Mouse (Mus musculus) heart, embryonic 15.5 days (tissue): ENCODE results near the gene Galp. TPM values are rescaled to one million over a fixed set of nuclear protein-coding genes. Genes with fewer than 3 reads are reported as not detected.
"Not testable (repeated sequence)": the region's sequence is repeated elsewhere in the genome, so short reads cannot be mapped to it uniquely, and the experiment has no call there.

Experiments used
- ATAC-seq: fragments of 200-750 bp; cut with Nextera tagmentation; replicated peaks from 2 replicates; pipeline ENCODE4 v1.8.0; 2017; ENCODE audit warnings: low read depth, moderate TSS enrichment; ENCODE audit not compliant: insufficient number of reproducible peaks, insufficient read depth, low FRiP score
- H3K27ac ChIP-seq: fragments of 300-500 bp; sonication (generic); 2 replicates; pipeline ENCODE4 v1.5.1; 2015; ENCODE audit warnings: mild to moderate bottlenecking, inconsistent platforms
- H3K27me3 ChIP-seq: fragments of 300-500 bp; sonication (generic); 2 replicates; pipeline ENCODE4 v1.6.1; 2015; ENCODE audit warnings: inconsistent platforms
- H3K36me3 ChIP-seq: fragments of 300-500 bp; sonication (generic); 2 replicates; pipeline ENCODE4 v1.6.1; 2015; ENCODE audit warnings: mild to moderate bottlenecking, inconsistent platforms
- H3K4me1 ChIP-seq: fragments of 300-500 bp; sonication (generic); replicated peaks from 2 replicates; pipeline ENCODE4 v1.6.1; 2015; ENCODE audit warnings: inconsistent platforms
- H3K4me2 ChIP-seq: fragments of 300-500 bp; sonication (generic); 2 replicates; pipeline ENCODE4 v1.6.1; 2015; ENCODE audit warnings: inconsistent platforms, mild to moderate bottlenecking, moderate library complexity
- H3K4me3 ChIP-seq: fragments of 300-500 bp; sonication (generic); 2 replicates; pipeline ENCODE4 v1.5.1; 2015; ENCODE audit warnings: mild to moderate bottlenecking, inconsistent platforms
- H3K9ac ChIP-seq: fragments of 300-500 bp; sonication (generic); 2 replicates; pipeline ENCODE4 v1.6.1; 2015; ENCODE audit warnings: mild to moderate bottlenecking, inconsistent platforms
- H3K9me3 ChIP-seq: fragments of 300-500 bp; sonication (generic); replicated peaks from 2 replicates; pipeline ENCODE4 v1.6.1; 2016; ENCODE audit warnings: inconsistent platforms
- WGBS: fragments of 180-500 bp; shearing (Covaris S2); methylation state at CpG from one replicate; pipeline ENCODE4 v1.1.7; 2015; ENCODE audit warnings: mixed read lengths; 5-methylcytosine and 5-hydroxymethylcytosine counted together
- polyA plus RNA-seq: library from polyadenylated mRNA; unstranded; fragments of >200 nt; fragmentation: Nextera tagmentation; extraction: Ambion mirVana; gene quantifications from 2 replicates; pipeline ENCODE4 v1.2.1, GENCODE M21; 2015

Gene Galp
- polyA plus RNA-seq, 1 experiment from 2014 or later: not detected

DNA sequence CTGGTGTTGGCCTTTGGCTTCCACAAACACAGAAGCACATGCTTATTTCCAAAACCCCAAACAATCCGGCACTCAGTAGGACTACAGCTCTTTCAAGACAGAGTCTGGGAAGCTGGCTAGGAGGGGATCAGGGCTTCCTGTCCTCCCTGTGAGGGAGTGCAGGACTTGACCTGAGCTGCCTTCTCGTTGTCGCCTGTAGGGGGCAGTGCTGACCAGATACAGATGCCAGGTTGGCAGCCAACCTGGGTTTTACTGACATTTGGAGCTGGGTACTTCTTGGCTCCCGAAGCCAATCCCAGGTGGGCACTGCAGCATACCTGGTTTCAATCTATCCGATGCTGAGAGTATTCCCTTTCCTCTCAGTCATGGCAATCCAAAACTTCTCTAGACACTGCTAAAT is 16.3 kb downstream of the Galp start:
- WGBS: 40% methylated on average over 5 of the region's 5 CpGs
- no peak overlapping the region for H3K27ac ChIP-seq
- H3K9me3 ChIP-seq: no peaks in the 10 kb centered on the region
- no peak overlapping the region for H3K9ac ChIP-seq
- ATAC-seq: no peak
- no peak overlapping the region for H3K4me2 ChIP-seq
- H3K27me3 ChIP-seq: no peaks in the 10 kb centered on the region
- no peak overlapping the region for H3K4me3 ChIP-seq
- no peaks in the 10 kb centered on the region for H3K36me3 ChIP-seq
- H3K4me1 ChIP-seq: no peaks in the 10 kb centered on the region

DNA sequence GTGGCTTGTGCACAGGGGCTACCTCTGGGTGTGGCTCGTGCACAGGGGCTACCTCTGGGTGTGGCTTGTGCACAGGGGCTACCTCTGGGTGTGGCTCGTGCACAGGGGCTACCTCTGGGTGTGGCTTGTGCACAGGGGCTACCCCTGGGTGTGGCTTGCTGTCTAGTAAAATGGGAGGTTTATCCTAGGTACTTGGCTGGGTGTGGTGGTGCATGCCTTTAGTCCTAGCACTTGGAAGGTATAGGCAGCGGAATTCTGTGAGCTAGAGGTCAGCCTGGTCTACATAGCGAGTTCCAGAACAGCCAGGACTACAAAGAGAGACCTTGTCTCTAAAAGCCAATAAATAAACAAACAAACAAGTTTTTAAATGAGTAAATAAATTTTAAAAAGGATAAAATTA is 17.8 kb downstream of the Galp start:
- WGBS: 73% methylated on average over 4 of the region's 4 CpGs

DNA sequence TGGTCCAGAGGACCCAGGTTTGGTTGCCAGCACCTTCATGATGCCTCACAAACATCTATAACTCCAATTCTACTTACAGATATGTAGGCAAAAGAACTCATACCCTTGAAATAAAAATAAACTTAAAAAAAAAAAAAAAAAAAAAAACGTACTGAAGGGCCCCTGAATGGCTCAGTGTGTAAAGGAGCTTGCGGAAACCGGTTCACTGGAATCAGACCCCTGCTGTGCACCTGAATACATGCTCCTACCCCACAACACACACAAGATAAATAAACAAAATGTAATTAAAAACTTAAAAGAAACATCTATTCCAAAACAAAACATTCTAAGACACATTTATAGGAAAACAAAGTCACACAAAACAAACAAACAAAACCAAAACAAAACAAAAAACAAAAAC is 23.3 kb downstream of the Galp start:
- Histone ChIP-seq H3K4me2 (no peak overlapping the region), H3K4me1 (no peaks in the 10 kb centered on the region), H3K27me3 (no peaks in the 10 kb centered on the region), H3K36me3 (no peaks in the 10 kb centered on the region), H3K9ac (no peak overlapping the region), H3K9me3 (no peaks in the 10 kb centered on the region), H3K27ac (no peak overlapping the region), H3K4me3 (no peak overlapping the region)
- 50% methylated on average over 3 of the region's 3 CpGs for WGBS
- no peak for ATAC-seq

More for the DNA sequence above, 17.8 kb downstream of the Galp start:
- H3K4me2 ChIP-seq, H3K4me1 ChIP-seq, H3K36me3 ChIP-seq, H3K4me3 ChIP-seq, H3K9me3 ChIP-seq, H3K9ac ChIP-seq, ATAC-seq, H3K27me3 ChIP-seq, H3K27ac ChIP-seq: not testable (repeated sequence)

DNA sequence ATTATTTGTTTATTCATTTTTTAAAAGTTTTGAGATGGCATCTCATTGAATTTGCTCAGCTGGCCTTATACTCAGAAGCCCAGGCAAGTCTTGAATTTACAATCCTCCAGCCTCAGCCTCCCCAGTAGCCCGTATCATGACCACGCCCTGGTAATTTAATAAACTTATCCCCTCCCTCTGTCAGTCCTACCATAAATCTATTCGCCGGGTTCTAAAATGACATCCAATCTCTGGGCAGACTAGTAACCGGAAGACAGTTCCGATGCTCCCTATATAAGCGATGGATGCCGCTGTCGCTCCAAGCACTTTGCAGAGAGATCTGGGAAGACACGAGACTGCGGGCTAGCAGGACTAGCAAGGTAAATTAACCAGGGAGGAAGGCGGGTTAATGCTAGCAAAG is 25.1 kb downstream of the Galp start, which contains the start of gene Zscan5b:
TSS of gene Zscan5b (plus strand) at position 301 of the 400 bp plus-strand sequence.
- Histone ChIP-seq H3K36me3 (no peaks in the 10 kb centered on the region), H3K27me3 (no peaks in the 10 kb centered on the region), H3K9ac (no peak within 1 kb of the TSS), H3K9me3 (no peaks in the 10 kb centered on the region), H3K4me1 (no peaks in the 10 kb centered on the region), H3K27ac (no peak within 1 kb of the TSS), H3K4me2 (no peak within 1 kb of the TSS), H3K4me3 (no peak within 1 kb of the TSS)
- 90% methylated on average over 12 of the region's 12 CpGs for WGBS
- no peak for ATAC-seq

DNA sequence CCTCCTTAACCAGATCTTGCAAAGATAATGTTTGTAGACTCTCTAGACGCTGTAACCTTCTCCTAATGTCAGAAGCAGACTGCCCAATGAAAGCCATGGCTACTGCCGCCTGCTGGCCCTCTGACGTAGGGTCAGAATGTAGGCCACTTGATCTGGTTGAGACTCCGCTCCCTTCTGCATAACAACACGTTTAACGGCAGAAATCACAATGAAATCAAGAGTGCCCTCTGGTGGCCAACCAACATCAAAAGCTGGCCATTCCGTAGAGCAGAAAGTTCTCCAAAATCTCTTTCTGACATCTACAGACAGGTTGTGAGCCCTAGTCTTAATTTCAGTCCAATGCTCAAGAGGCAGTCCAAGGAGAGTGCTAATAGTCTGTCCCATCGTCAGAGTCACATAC is 31.6 kb downstream of the Galp start:
- not testable (repeated sequence) for H3K27me3 ChIP-seq, H3K4me3 ChIP-seq, H3K27ac ChIP-seq, ATAC-seq, H3K9me3 ChIP-seq, H3K4me1 ChIP-seq, H3K4me2 ChIP-seq, H3K9ac ChIP-seq, H3K36me3 ChIP-seq
- 56% methylated on average over 8 of the region's 8 CpGs for WGBS

DNA sequence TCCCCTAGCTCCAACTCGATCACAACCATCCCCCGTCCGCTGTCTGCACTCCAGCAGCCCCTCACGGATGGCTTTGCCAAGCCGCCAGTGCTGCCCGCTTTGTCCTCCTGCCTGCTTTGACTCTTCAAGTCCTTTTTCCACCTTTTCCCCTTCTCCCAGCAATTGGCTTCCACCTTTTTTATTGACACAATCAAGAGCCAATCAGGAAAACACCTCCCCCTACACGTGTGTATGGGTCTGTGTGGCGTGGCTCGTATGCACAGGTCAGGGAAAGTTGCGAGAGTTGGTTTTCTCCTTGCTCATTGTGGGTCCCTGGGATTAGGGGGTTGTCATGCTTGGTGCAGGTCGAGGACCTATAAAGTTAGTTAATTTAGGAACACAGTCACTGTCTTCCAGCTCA is 42.9 kb downstream of the Galp start:
- no peak for ATAC-seq
- 42% methylated on average over 11 of the region's 11 CpGs for WGBS
- Histone ChIP-seq H3K9me3 (no peaks in the 10 kb centered on the region), H3K27ac (no peak overlapping the region), H3K4me2 (no peak overlapping the region), H3K9ac (no peak overlapping the region), H3K36me3 (no peaks in the 10 kb centered on the region), H3K4me1 (no peaks in the 10 kb centered on the region), H3K27me3 (no peaks in the 10 kb centered on the region), H3K4me3 (no peak overlapping the region)

DNA sequence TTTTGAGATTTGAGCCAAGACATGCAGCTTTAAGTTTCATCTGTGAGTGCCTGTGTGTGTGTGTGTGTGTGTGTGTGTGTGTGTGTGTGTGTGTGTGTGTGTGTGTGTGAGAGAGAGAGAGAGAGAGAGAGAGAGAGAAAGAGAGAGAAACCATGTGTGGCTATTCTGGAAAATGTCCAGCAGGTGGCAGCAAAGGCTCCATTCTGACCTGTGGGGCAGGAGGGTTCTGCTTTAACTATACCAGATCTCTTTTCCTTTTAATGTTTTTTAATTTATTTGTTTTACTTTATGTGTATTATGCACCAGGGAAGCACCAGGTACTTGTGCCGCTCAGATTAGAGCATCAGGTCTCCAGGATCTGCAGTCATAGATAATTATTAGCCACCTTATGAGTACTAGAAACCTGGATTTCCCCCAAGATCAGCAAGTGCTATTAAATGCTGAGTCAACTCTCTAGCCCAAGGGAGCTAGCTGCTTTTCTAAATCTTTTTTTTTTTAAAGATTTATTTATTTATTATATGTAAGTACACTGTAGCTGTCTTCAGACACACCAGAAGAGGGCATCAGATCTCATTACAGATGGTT is 44.0 kb downstream of the Galp start:
- not testable (repeated sequence) for H3K4me2 ChIP-seq

DNA sequence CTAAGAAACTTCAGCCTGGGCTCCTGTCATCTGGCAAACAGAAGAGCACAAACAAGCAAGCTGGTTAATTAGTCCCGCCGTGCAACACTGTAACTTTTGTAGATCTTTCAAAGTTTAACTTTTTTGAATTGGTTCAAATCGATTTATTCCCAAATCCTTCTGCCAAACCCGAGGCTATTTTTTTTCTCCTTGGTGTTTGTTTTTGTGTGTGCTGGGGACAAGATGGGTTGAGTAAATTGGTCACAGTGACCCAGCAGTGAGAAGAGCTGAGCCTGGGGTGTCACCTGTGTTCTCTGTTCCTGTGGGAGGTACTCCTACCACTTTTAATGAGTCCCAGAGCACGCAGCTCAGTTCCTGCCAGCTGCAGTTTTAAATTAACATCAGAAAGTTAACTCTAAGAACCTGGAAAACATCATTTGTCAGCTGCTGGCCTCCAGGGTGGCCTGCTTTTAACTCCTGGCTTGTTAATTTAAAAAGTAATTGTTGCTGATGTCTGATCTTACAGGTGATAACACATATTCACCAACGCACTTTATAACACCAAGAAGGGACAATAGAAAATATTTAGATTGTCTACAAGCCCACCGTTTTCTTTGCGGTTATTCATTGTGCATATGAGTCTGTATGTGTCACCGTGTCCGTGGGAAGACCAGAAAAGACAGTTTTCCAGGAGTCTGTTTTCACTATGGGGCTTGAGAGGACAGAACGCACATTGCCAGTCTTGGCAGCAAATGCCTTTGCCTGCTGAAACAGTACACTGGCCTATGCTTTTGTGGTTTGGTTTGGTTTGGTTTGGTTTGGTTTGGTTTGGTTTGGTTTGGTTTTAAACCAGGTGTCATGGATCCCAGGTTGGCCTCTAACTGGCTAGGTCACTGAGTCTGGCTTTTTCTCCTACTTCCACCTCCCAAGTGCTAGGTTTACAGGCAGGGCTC is 47.7 kb downstream of the Galp start:
- Histone ChIP-seq H3K9me3 (no peaks in the 10 kb centered on the region), H3K27ac (no peak overlapping the region), H3K4me1 (no peaks in the 10 kb centered on the region), H3K4me2 (no peak overlapping the region), H3K36me3 (no peaks in the 10 kb centered on the region), H3K27me3 (no peaks in the 10 kb centered on the region), H3K4me3 (no peak overlapping the region), H3K9ac (no peak overlapping the region)
- ATAC-seq: no peak
- WGBS: 31% methylated on average over 11 of the region's 11 CpGs

More for the DNA sequence above, 44.0 kb downstream of the Galp start:
- WGBS: 18% methylated on average over 1 of the region's 1 CpGs
- not testable (repeated sequence) for H3K4me3 ChIP-seq, H3K27ac ChIP-seq, ATAC-seq, H3K36me3 ChIP-seq, H3K9ac ChIP-seq, H3K27me3 ChIP-seq, H3K9me3 ChIP-seq, H3K4me1 ChIP-seq

DNA sequence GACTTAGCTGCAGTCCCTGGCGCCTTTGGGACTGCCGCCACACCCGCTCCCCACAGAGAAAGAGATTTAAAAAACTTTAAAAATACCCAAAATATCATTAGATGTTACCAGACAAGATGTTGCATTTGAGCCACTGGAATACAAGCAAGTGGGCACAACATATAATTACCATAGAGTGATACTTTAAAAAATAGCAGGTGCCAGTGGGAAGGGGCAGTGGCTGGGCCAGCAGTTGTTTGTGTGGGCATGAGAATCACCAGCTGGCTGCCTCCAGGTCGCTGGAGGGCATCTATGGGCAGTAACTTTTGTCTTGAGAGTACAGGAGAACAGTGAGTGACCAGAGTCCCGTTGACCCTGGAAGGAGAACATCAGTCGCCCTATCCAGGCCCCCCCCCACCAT is 55.5 kb downstream of the Galp start, which contains the start of gene Epp13:
TSS of gene Epp13 (plus strand) at position 301 of the 400 bp plus-strand sequence.
- WGBS: 79% methylated on average over 6 of the region's 6 CpGs
- no peaks in the 10 kb centered on the region for H3K9me3 ChIP-seq

DNA sequence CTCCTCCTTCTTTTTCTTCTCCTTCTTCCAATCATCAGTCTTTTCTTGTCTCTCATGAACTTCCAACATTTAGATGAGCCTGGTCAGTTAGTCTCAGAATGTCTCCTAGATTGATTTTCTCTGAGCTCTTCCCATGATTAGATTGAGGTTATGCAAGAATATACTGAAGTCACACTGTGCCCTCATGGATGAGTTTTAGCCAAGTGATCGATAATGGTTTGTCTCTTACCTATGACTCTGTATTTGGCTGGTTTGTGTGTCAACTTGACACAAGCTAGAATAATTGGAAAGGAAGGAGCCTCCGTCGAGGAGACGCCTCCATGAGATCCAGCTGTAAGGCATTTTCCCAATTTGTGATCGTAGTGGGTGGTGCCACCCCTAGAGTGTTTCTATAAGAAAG is 57.6 kb downstream of the Galp start:
- no peak overlapping the region for H3K27ac ChIP-seq
- H3K27me3 ChIP-seq: no peaks in the 10 kb centered on the region
- no peak overlapping the region for H3K9ac ChIP-seq
- ATAC-seq: no peak
- H3K4me1 ChIP-seq: no peaks in the 10 kb centered on the region
- H3K4me3 ChIP-seq: no peak overlapping the region
- 76% methylated on average over 5 of the region's 5 CpGs for WGBS
- H3K4me2 ChIP-seq: no peak overlapping the region
- H3K9me3 ChIP-seq: no peaks in the 10 kb centered on the region
- H3K36me3 ChIP-seq: no peaks in the 10 kb centered on the region

More for the DNA sequence above, 55.5 kb downstream of the Galp start, which contains the start of gene Epp13:
- Histone ChIP-seq H3K4me3 (no peak within 1 kb of the TSS), H3K36me3 (no peaks in the 10 kb centered on the region), H3K9ac (no peak within 1 kb of the TSS), H3K4me2 (no peak within 1 kb of the TSS), H3K4me1 (no peaks in the 10 kb centered on the region), H3K27ac (no peak within 1 kb of the TSS), H3K27me3 (no peaks in the 10 kb centered on the region)
- no peak for ATAC-seq

DNA sequence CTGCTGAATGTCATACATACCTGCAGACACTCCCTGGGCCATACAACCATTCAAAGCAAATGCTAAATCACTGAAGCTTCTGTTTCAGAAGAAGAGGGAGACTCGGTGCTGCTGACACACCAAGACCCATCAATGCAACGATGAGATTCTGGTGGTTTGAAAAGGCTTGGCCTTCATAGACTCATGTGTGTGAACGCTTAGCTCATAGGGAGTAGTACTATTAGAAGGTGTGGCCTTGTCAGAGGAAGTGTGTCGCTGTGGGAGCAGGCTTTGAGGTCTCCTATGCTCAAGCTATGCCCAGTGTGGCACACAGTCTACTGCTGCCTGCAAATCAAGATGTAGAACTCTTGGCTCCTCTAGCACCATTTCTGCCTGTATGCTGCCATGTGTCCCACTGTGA is 60.5 kb downstream of the Galp start:
- Histone ChIP-seq H3K4me2 (no peak overlapping the region), H3K9me3 (no peaks in the 10 kb centered on the region), H3K27me3 (no peaks in the 10 kb centered on the region), H3K4me1 (no peaks in the 10 kb centered on the region), H3K4me3 (no peak overlapping the region), H3K36me3 (no peaks in the 10 kb centered on the region), H3K9ac (no peak overlapping the region), H3K27ac (no peak overlapping the region)
- WGBS: 67% methylated on average over 4 of the region's 4 CpGs
- no peak for ATAC-seq
